In genomic region chr9:92249987-92250772, GRCm38 (mm10) we compare ENCODE assay signal across 8 mouse cellular contexts. TPM values are rescaled to one million over a fixed set of nuclear protein-coding genes. Genes with fewer than 3 reads are reported as not detected.
DNase-seq lines count a peak whose midpoint lies in the region; ATAC-seq lines count a peak whose summit lies in the region.

No protein-coding gene starts in this region.

- peaks cover 11% of the 10 kb centered on the region; the same call in 1 of the 2 replicates for H3K4me1 ChIP-seq in hindbrain, embryonic 14.5 days (replicated peaks; ENCODE audit: control insufficient read depth, insufficient read depth, low read length)

- peak; percentile 90 for ATAC-seq in hindbrain, embryonic 14.5 days (ENCODE audit: low FRiP score)

- H3K27me3 ChIP-seq in hindbrain, embryonic 14.5 days (ENCODE audit: control insufficient read depth, insufficient read depth, low read length), result no peaks in the 10 kb centered on the region

- peak overlapping the region; percentile 57 for H3K4me3 ChIP-seq in hindbrain, embryonic 14.5 days (replicated peaks; ENCODE audit: low read length)

- H3K4me2 ChIP-seq in hindbrain, embryonic 14.5 days (replicated peaks), result peak overlapping the region; percentile 71

- peak overlapping the region; percentile 62 for H3K9ac ChIP-seq in hindbrain, embryonic 14.5 days

- 1% methylated on average over 40 of the region's 40 CpGs for WGBS in hindbrain, embryonic 14.5 days

- H3K27ac ChIP-seq in hindbrain, embryonic 14.5 days, result peak overlapping the region; percentile 34

- H3K9me3 ChIP-seq in hindbrain, embryonic 14.5 days (ENCODE audit: control insufficient read depth, low read length), result no peaks in the 10 kb centered on the region

- no peaks in the 10 kb centered on the region for H3K36me3 ChIP-seq in hindbrain, embryonic 14.5 days (replicated peaks; ENCODE audit: control insufficient read depth, insufficient read depth)

- DNase-seq in T-cell, adult 2 months (ENCODE audit: low spot score), result peak; percentile 6
- DNase-seq in cerebellum, postnatal 36 days, result peak; percentile 27 to 30
- DNase-seq in frontal cortex, postnatal 36 days (ENCODE audit: low spot score in 2 of 2), result peak; percentile 35
- DNase-seq in hindbrain, embryonic 14.5 days (ENCODE audit: low spot score), result peak; percentile 65
- peak; percentile 2 for DNase-seq in left cerebral cortex, adult 11 months (ENCODE audit: low spot score)
- DNase-seq in lung, postnatal 36 days, result peak; percentile 91
- peak; percentile 81 for DNase-seq in retina, postnatal 1 day
- DNase-seq in thymus, postnatal 4 days, result peak; percentile 43

RNA-seq across cellular contexts. Expression of gene Plscr1, which starts 0.6 kb away (rescaled TPM):
- 8.3 and 8.4 TPM in 2 replicates for polyA plus RNA-seq in hindbrain, embryonic 14.5 days (2014; fragmentation: Nextera tagmentation; extraction: Ambion mirVana)

RNA-seq across cellular contexts. Expression of gene Plscr2, which starts 25.2 kb away (rescaled TPM):
- polyA plus RNA-seq in hindbrain, embryonic 14.5 days (2014; fragmentation: Nextera tagmentation; extraction: Ambion mirVana), result 0.61 and 0.71 TPM in 2 replicates

RNA-seq across cellular contexts. Expression of gene Plscr5, which starts 57.4 kb away (rescaled TPM):
- polyA plus RNA-seq in hindbrain, embryonic 14.5 days (2014; fragmentation: Nextera tagmentation; extraction: Ambion mirVana), result 0.35 and 0.48 TPM in 2 replicates

RNA-seq across cellular contexts. Expression of gene 1700057G04Rik, which starts 59.0 kb away (rescaled TPM):
- not detected in 2 replicates for polyA plus RNA-seq in hindbrain, embryonic 14.5 days (2014; fragmentation: Nextera tagmentation; extraction: Ambion mirVana)

Comparison
In these comparisons a context has a peak if more than half of its experiments do, and no peak if none do; other contexts are left out.
1. Peak in every context shown above with its lines: DNase-seq, ATAC-seq, H3K4me3 ChIP-seq and H3K27ac ChIP-seq.
2. DNase-seq: peak in every context shown above with its lines; median percentile 91 in lung, postnatal 36 days; 81 in retina, postnatal 1 day; 65 in hindbrain, embryonic 14.5 days; 43 in thymus, postnatal 4 days; 35 in frontal cortex, postnatal 36 days; 28 in cerebellum, postnatal 36 days; 6 in T-cell, adult 2 months; 2 in left cerebral cortex, adult 11 months.